Mouse (Mus musculus): ENCODE results near the gene Fam222b. TPM values are rescaled to one million over a fixed set of nuclear protein-coding genes. Genes with fewer than 3 reads are reported as not detected.

Fam222b gene
- polyA plus RNA-seq, 1 experiment from 2014 or later, result 12.7 TPM

- Histone ChIP-seq H3K9ac (replicated peaks) (0 out of 2 replicates have a peak overlapping the region, but pooled peaks have one; percentile 24), H3K27ac (0 out of 2 replicates have a peak overlapping the region, but pooled peaks have one; percentile 72), H3K4me3 (replicated peaks) (no peak overlapping the region), H3K27me3 (no peaks in the 10 kb centered on the region), H3K36me3 (peaks cover 31% of the 10 kb centered on the region), H3K4me1 (replicated peaks) (no peaks in the 10 kb centered on the region; the same call in 1 of the 2 replicates), H3K4me2 (no peak overlapping the region), H3K9me3 (no peaks in the 10 kb centered on the region)
- 80% methylated on average over 6 of the region's 6 CpGs for WGBS
- ATAC-seq (ENCODE audit: insufficient number of reproducible peaks, insufficient read depth, low FRiP score, low TSS enrichment, low read depth), result no peak
Observed at GRCm38 (mm10) chr11:78069646-78070045, 24.8 kb upstream of the Fam222b start.

- Histone ChIP-seq H3K4me2 (no peak overlapping the region), H3K27me3 (no peaks in the 10 kb centered on the region), H3K9ac (replicated peaks) (no peak overlapping the region), H3K4me3 (replicated peaks) (no peak overlapping the region), H3K9me3 (no peaks in the 10 kb centered on the region), H3K4me1 (replicated peaks) (no peaks in the 10 kb centered on the region; the same call in 1 of the 2 replicates), H3K27ac (no peak overlapping the region), H3K36me3 (peaks cover 54% of the 10 kb centered on the region)
- ATAC-seq (ENCODE audit: insufficient number of reproducible peaks, insufficient read depth, low FRiP score, low TSS enrichment, low read depth), result no peak
- WGBS, result 87% methylated on average over 5 of the region's 5 CpGs
Observed at GRCm38 (mm10) chr11:78071938-78072337, 22.5 kb upstream of the Fam222b start.

DNA sequence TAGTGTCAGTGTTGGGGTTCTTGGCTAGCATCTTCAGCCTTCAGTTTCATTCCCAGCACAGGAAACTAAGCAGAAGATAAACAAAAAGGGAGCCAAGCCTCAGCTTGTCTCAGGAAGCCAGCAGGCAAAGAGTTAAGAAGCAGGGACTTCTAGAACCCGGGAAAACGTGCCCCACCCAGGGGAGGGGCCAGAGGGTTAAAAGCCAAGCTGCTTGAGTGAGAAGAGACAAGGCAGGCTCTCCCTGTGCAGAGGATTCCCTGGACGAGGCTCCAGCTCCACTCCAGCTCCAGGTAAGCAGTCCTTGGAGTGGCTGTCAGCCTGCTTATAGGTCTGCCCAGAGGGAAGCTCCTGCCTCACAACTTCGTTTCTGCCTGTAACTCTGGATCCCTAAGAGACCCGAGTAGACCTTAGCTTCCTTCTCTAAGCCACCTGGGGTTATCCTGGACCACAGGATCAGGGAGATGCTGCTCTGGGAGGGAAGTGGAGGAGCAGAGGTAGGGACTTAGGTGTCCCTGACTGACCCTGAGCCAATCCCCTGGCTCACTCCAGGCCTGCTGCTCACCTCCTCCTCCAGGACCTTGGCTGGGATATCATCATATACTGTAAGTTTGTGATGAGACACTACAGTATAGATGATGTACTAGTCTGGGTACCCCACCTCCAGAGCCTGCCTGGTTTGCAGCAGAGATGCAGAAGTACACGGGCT, 21.9 kb upstream of the Fam222b start:
- Histone ChIP-seq H3K9ac (replicated peaks) (peak overlapping the region; percentile 37; the same call in 1 of the 2 replicates), H3K27me3 (no peaks in the 10 kb centered on the region), H3K27ac (no peak overlapping the region), H3K36me3 (peaks cover 60% of the 10 kb centered on the region), H3K4me3 (replicated peaks) (no peak overlapping the region), H3K4me1 (replicated peaks) (no peaks in the 10 kb centered on the region; the same call in 1 of the 2 replicates), H3K9me3 (no peaks in the 10 kb centered on the region), H3K4me2 (no peak overlapping the region)
- ATAC-seq (ENCODE audit: insufficient number of reproducible peaks, insufficient read depth, low FRiP score, low TSS enrichment, low read depth), result no peak
- 25% methylated on average over 6 of the region's 6 CpGs for WGBS

DNA sequence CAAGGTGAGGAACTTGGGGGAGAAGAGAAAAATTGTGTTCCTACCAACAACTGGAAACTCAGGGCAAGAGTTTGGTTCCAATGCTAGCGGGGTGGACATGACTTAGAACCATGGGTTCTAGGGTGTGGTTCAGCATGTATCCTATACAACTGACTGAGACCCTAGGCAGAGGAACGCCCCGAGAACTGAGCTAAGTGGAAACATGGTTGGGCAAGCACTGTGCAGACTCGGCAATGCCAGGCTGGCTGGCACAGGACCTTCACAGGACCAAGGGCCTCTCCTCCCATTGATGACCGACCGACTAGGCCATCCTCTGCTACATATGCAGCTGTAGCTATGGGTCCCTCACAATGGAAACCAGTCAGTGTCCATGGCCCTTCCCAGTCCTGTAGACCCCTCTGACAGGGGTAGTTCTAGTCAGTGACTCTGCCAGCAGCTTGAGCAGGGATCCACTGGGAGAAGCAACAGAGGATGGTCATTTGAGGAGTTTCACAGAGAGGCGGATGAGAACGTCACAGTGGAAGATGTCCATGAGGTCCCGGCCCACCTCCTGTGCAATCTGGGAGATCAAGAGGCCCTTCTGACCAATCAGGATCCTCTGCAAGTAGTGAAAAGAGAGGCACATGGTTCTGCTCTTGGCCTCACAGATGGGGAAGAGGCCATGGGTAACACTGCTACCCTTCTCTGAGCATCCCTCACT, 20.7 kb upstream of the Fam222b start:
- no peaks in the 10 kb centered on the region for H3K27me3 ChIP-seq
- ATAC-seq (ENCODE audit: insufficient number of reproducible peaks, insufficient read depth, low FRiP score, low TSS enrichment, low read depth), result no peak
- H3K9me3 ChIP-seq, result no peaks in the 10 kb centered on the region
- H3K9ac ChIP-seq (replicated peaks), result no peak overlapping the region
- WGBS, result 94% methylated on average over 9 of the region's 9 CpGs
- H3K4me3 ChIP-seq (replicated peaks), result no peak overlapping the region
- no peaks in the 10 kb centered on the region; the same call in 1 of the 2 replicates for H3K4me1 ChIP-seq (replicated peaks)
- H3K27ac ChIP-seq, result no peak overlapping the region
- peaks cover 67% of the 10 kb centered on the region for H3K36me3 ChIP-seq
- H3K4me2 ChIP-seq, result no peak overlapping the region

DNA sequence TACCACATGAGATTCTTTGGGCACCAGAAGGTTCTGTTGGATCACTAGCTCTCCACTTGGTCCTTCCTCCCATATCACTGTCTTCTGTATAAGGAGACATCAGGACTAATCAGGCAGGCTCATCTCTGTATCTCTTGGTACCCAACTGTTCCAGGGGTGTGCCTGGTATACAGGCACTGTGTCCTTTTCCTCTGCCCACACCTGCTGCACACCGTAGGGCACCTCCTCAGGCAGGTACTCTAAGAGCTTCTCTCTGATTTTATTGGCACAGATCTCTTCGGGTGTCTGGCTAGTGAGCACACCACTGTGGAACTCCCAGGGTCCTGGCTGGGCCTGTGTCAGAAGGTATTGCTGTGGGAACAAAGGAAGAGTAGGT, 20.2 kb upstream of the Fam222b start:
- no peak for ATAC-seq (ENCODE audit: insufficient number of reproducible peaks, insufficient read depth, low FRiP score, low TSS enrichment, low read depth)
- 94% methylated on average over 2 of the region's 2 CpGs for WGBS
- Histone ChIP-seq H3K9ac (replicated peaks) (no peak overlapping the region), H3K36me3 (peaks cover 67% of the 10 kb centered on the region), H3K4me2 (no peak overlapping the region), H3K4me3 (replicated peaks) (no peak overlapping the region), H3K27ac (no peak overlapping the region), H3K9me3 (no peaks in the 10 kb centered on the region), H3K27me3 (no peaks in the 10 kb centered on the region), H3K4me1 (replicated peaks) (peaks cover 4% of the 10 kb centered on the region)

- Histone ChIP-seq H3K9ac (replicated peaks) (no peak overlapping the region), H3K9me3 (no peaks in the 10 kb centered on the region), H3K4me2 (no peak overlapping the region), H3K36me3 (peaks cover 67% of the 10 kb centered on the region), H3K27me3 (no peaks in the 10 kb centered on the region), H3K4me1 (replicated peaks) (peaks cover 7% of the 10 kb centered on the region), H3K27ac (no peak overlapping the region), H3K4me3 (replicated peaks) (no peak overlapping the region)
- 84% methylated on average over 4 of the region's 4 CpGs for WGBS
- ATAC-seq (ENCODE audit: insufficient number of reproducible peaks, insufficient read depth, low FRiP score, low TSS enrichment, low read depth), result no peak
Observed at GRCm38 (mm10) chr11:78074666-78075065, 19.8 kb upstream of the Fam222b start.

DNA sequence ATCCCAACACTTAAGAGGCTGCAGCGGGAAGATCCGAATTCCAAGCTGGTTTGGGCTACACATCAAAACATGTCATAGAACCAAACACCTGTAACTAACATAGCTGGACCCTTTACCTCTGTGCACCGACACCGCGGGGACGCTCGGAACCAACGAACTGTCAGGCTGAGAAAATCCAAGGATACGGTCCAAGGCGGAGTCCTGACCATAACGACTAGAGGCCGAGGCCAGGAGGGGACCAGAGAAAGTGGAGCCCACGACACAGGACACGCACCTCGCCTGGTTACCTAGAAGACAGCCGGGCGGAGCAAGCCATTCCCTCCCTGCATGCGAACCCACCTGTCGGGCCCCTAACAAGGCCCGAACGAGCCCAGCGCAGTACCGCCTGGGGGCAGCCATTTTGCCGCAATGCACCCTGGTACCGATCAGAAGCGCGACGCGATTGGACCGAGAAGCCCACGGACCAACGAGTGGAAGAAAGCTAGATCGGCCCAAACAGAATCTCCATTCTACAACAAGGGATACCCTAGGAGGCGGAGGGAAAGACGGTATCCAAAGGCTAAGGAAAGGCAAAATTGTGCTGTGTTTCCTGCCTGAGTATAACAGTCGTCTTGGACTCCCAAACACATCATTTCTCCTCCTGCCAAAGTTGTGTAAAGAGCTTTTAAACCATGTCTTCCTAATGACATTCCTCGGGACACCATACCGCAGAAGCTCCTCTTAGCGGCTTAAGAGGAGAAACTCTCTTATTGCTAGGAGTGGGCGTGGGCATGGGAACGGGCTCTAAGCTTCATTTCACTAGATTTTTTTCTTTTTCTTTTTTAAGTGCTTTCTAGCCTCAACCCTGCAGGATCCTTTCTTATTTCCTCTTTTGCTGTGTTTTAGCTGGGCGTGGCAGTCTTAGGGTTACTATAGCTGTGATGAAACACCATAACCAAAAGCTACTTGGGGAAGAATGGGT, 14.2 kb upstream of the Fam222b start, which contains the start of gene Eral1:
Gene Eral1, minus strand, starts transcription at position 423 of the 961 bp plus-strand sequence.
- H3K9ac ChIP-seq (replicated peaks), result peak within 1 kb of the TSS; percentile 80
- H3K4me3 ChIP-seq (replicated peaks), result peak within 1 kb of the TSS; percentile 80
- H3K27me3 ChIP-seq, result no peaks in the 10 kb centered on the region
- peaks cover 30% of the 10 kb centered on the region for H3K36me3 ChIP-seq
- WGBS, result 1% methylated on average over 42 of the region's 42 CpGs
- peaks cover 13% of the 10 kb centered on the region for H3K4me1 ChIP-seq (replicated peaks)
- H3K27ac ChIP-seq, result peak within 1 kb of the TSS; percentile 62; the same call in 1 of the 2 replicates
- peak within 1 kb of the TSS; percentile 68 for H3K4me2 ChIP-seq
- H3K9me3 ChIP-seq, result no peaks in the 10 kb centered on the region
- ATAC-seq (ENCODE audit: insufficient number of reproducible peaks, insufficient read depth, low FRiP score, low TSS enrichment, low read depth), result peak; percentile 90; the same call in 1 of the 2 replicates

DNA sequence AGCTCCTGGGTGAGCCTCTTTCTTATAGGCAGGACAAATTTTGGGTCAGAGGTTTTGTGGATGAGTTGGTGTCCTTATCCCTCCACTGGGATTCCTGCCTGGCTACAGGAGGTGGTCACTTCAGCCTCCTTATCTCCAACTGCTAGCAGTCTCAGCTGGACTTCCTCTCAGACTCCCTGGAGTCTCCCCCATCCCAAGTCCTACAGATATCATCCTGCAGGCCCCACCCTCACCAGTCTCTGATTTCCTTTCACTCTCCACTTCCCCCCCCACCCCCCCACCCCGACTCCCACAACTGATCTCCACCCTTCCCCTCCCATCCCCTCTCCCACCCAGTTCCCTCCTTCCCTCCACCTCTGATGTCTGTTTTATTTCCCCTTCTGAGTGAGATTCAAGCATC, 10.9 kb upstream of the Fam222b start:
- ATAC-seq (ENCODE audit: insufficient number of reproducible peaks, insufficient read depth, low FRiP score, low TSS enrichment, low read depth), result no peak
- no peak overlapping the region for H3K27ac ChIP-seq

DNA sequence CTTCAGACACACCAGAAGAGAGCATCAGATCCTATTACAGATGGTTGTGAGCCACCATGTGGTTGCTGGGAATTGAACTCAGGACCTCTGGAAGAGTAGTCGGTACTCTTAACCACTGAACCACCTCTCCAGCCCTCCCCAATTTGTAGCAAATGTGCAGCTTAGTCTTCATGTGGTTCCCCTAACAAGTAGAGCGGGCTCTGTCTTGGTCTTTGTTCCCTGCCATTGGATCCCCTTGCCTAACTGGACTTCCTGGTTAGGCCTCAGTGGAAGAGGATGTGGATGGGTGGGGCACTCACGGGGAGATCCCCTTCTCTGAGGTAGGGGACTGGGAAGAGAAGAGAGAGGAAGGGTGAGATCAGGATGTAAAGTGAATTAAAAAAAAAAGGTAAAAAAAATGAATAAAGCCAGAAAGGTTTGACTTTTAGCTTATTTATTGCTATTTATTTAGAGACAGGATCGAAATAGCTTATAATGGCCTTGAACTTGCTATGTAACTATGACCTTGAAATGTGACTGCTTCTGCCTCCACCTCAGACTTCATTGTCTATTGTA, 7.5 kb upstream of the Fam222b start:
- Histone ChIP-seq H3K27ac (no peak overlapping the region), H3K36me3 (no peaks in the 10 kb centered on the region), H3K27me3 (no peaks in the 10 kb centered on the region), H3K4me2 (no peak overlapping the region), H3K9ac (replicated peaks) (no peak overlapping the region), H3K4me3 (replicated peaks) (no peak overlapping the region), H3K4me1 (replicated peaks) (no peaks in the 10 kb centered on the region), H3K9me3 (no peaks in the 10 kb centered on the region)
- ATAC-seq (ENCODE audit: insufficient number of reproducible peaks, insufficient read depth, low FRiP score, low TSS enrichment, low read depth), result no peak
- WGBS, result 75% methylated on average over 4 of the region's 4 CpGs

More for the DNA sequence above, 10.9 kb upstream of the Fam222b start:
- no peak overlapping the region for H3K9ac ChIP-seq (replicated peaks)
- 56% methylated on average over 1 of the region's 1 CpGs for WGBS
- H3K4me2 ChIP-seq, result no peak overlapping the region
- no peaks in the 10 kb centered on the region for H3K36me3 ChIP-seq
- H3K9me3 ChIP-seq, result no peaks in the 10 kb centered on the region
- H3K27me3 ChIP-seq, result no peaks in the 10 kb centered on the region
- H3K4me3 ChIP-seq (replicated peaks), result no peak overlapping the region
- peaks cover 13% of the 10 kb centered on the region for H3K4me1 ChIP-seq (replicated peaks)

DNA sequence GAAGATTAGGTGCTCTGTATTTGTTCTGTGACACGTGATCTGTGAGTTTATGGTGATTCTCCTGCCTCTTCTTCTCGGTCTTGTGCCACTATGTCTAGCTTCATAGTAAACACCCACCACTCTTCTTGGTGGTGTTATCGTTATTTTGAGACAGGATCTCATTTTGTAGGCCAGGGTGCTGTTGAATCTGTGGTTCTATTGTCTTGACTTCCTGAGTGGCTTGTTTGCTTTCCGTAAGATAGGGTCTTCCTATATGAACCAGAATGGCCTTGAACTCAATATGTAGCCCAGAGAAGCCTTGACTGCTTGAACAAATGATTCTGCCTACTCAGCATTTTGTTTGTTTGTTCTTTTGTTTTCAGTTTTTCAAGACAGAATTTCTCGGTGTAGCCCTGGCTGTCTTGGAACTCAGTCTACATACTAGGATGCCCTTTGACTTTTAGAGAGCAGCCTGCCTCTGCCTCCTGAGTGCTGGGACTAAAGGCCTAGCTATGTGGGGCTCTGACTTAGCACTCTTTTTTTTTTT, 6.6 kb upstream of the Fam222b start:
- Histone ChIP-seq H3K9me3 (no peaks in the 10 kb centered on the region), H3K27ac (no peak overlapping the region), H3K4me1 (replicated peaks) (no peaks in the 10 kb centered on the region), H3K9ac (replicated peaks) (no peak overlapping the region), H3K4me2 (no peak overlapping the region), H3K36me3 (no peaks in the 10 kb centered on the region), H3K27me3 (no peaks in the 10 kb centered on the region), H3K4me3 (replicated peaks) (no peak overlapping the region)
- WGBS, result 91% methylated on average over 5 of the region's 5 CpGs
- ATAC-seq (ENCODE audit: insufficient number of reproducible peaks, insufficient read depth, low FRiP score, low TSS enrichment, low read depth), result no peak
